Mouse (Mus musculus): ENCODE data around the gene Ezh1. TPM values are rescaled to one million over a fixed set of nuclear protein-coding genes. Genes with fewer than 3 reads are reported as not detected.

Ezh1 gene
- polyA plus RNA-seq, 1 experiment from 2014 or later: 26.1 TPM

DNA sequence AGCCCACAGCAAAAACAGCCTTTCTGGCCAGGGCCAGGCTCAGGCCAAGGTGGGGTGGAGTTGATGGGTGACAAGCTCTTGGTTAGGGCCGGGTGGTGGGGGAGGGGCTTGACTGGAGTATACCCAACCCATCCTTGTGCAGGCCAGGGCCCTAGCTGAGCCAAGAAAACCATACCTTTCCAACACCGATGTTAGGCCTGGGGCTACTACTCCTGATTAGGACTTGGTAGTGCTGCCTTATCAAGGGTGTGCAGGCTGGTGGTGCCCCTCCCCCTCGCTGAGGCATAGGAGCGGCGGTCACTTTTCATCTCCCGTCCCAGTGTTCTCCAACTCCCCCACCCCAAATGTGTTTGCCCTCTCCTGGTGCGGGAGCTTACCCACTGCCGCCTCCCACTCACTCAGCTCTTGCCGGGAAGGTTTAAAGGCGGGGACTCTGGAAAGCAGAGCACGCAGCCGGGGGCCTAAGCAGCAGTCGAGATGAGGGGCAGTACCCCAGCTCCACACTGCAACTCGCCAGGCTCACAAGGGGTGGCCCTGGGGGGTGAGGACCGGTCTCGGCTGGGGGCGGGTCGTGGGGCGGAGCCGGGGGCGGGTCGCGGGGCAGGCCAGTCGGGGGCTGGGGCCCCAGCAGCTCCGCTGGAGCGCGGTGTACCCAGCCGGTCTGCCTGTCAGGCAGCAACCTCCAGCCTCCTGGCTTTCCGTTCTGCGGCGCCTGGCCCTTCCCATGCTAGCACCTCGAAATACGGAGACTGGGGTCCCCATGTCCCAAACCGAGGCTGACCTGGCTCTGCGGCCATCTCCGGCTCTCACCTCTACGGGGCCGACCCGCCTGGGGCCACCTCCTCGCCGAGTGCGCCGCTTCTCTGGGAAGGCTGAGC lies 33.9 kb upstream of the Ezh1 start, which contains the start of gene Wnk4:
Gene Wnk4 (plus strand): TSS at position 620 of the 878 bp plus-strand sequence.
- H3K4me3 ChIP-seq (replicated peaks): peak within 1 kb of the TSS; percentile 49
- WGBS: under 1% methylated on average over 43 of the region's 43 CpGs
- H3K27me3 ChIP-seq (replicated peaks): peaks cover 38% of the 10 kb centered on the region
- H3K9me3 ChIP-seq (replicated peaks): no peaks in the 10 kb centered on the region
- peaks cover 47% of the 10 kb centered on the region for H3K4me1 ChIP-seq
- ATAC-seq (ENCODE audit: low FRiP score): peak; percentile 56
- H3K9ac ChIP-seq (replicated peaks): peak within 1 kb of the TSS; percentile 75
- peaks cover 21% of the 10 kb centered on the region for H3K36me3 ChIP-seq
- peak within 1 kb of the TSS; percentile 93 for H3K4me2 ChIP-seq
- H3K27ac ChIP-seq (replicated peaks): peak within 1 kb of the TSS; percentile 34

DNA sequence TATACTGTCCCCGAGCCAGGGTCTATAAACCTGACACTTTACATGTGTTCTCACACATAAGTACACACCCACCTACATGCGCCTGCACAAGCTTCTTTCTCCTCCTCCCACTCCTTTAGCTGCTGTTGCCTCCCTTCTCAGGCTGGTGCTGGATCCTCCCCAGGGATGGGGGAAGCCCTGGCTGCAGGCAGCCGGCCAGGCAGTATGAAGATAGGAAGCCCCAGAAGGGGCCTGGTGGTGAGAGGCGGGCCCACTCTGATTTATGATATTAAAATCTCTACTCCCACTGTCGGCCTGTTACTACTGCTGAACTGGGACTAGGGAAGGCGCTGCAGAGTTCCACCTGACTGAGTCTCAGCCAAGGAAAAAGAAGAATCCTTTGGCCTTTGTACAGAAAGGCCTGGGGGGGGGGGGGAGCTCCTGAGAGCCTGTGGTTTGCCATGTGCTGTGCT lies 33.0 kb upstream of the Ezh1 start:
- no peak for ATAC-seq (ENCODE audit: low FRiP score)
- Histone ChIP-seq H3K9ac (replicated peaks) (no peak overlapping the region), H3K4me1 (peaks cover 46% of the 10 kb centered on the region), H3K27me3 (replicated peaks) (peaks cover 31% of the 10 kb centered on the region), H3K27ac (replicated peaks) (peak overlapping the region; percentile 34; the same call in 1 of the 2 replicates), H3K4me2 (peak overlapping the region; percentile 93), H3K36me3 (peaks cover 21% of the 10 kb centered on the region), H3K9me3 (replicated peaks) (no peaks in the 10 kb centered on the region), H3K4me3 (replicated peaks) (no peak overlapping the region)
- 23% methylated on average over 6 of the region's 6 CpGs for WGBS

DNA sequence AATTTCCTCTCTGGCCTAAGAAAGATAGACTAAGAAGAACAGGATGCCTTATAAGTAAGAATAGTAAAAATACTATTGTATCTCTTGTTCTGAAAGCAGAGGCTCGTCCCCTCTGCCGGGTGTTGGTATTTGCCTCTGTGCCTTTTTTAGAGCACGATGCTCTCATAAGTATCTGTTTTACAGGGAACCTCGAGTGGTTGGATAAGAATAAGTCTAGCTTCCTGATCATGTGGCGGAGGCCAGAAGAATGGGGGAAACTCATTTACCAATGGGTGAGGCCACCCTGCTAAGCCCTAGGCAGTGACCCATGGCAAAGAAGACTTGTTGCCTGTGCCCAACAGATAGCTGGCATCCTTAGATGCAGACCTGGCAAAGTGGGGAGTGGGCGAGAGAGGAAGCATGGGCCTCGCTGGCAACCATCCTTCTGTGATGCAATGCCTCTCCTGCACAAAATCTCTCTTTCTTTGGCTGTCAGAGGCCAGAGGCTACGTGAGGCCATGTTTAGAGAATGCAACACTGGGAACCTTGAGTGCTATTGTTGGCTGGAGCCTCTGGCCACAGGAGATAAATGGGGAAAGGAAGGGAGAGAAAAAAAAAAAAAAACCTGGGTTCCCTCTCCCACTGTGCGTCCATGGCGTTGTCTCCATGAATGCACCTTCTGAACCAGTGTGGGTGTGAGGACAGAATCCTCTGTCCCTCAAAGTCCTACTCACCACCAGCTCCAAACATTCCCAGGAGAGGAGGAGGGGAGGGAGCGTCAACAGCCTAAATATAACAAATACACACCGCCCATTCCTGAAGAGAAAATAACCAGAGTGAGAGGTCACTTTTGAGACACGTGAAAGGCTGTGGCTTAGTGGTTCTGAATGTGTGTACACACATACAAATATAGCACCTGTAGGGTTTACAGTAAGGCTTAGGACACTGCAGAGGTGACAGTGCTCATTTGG lies 29.8 kb upstream of the Ezh1 start:
- Histone ChIP-seq H3K4me2 (no peak overlapping the region), H3K27ac (replicated peaks) (no peak overlapping the region), H3K4me1 (peaks cover 40% of the 10 kb centered on the region), H3K36me3 (peaks cover 21% of the 10 kb centered on the region), H3K9ac (replicated peaks) (no peak overlapping the region), H3K9me3 (replicated peaks) (no peaks in the 10 kb centered on the region), H3K4me3 (replicated peaks) (no peak overlapping the region), H3K27me3 (replicated peaks) (peaks cover 11% of the 10 kb centered on the region)
- WGBS: 92% methylated on average over 13 of the region's 13 CpGs
- ATAC-seq (ENCODE audit: low FRiP score): no peak

DNA sequence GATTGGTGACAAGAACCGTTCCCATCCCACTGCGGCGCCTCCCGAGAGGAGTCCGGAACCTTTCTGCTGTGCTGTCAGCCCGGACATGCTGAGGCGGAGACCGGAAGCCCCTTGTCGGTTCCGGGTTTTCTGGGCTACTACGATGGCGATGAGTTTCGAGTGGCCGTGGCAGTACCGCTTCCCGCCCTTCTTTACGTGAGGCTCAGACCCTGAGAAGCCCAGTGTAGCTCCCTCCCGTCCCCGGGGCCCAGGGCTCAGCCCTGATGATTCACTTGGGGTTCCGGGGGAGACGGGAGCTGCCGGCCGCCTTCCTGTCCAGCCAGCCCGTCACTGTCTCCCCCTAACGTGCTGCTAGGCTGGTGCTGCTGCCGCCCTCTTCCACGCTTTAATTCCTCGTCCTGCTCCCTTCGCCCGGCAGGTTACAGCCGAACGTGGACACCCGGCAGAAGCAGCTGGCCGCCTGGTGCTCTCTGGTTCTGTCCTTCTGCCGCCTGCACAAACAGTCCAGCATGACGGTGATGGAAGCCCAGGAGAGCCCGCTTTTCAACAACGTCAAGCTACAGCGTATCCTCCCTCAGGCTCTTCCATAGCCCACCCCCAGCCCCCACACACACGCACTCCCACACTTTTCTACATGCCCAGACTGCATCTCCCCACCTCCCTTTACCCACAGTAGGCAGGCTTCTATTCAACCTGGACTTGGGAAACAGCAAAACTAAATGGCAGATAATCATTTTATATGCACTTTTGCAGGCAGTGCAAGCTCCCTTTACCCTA lies 27.5 kb upstream of the Ezh1 start, which contains the start of gene Vps25:
Gene Vps25 (plus strand): TSS at position 95 of the 777 bp plus-strand sequence.
- Histone ChIP-seq H3K36me3 (peaks cover 16% of the 10 kb centered on the region), H3K9me3 (replicated peaks) (no peaks in the 10 kb centered on the region), H3K4me3 (replicated peaks) (peak within 1 kb of the TSS; percentile 94), H3K27me3 (replicated peaks) (peaks cover 5% of the 10 kb centered on the region; the same call in 1 of the 2 replicates), H3K4me2 (peak within 1 kb of the TSS; percentile 96), H3K9ac (replicated peaks) (peak within 1 kb of the TSS; percentile 98), H3K4me1 (peaks cover 19% of the 10 kb centered on the region), H3K27ac (replicated peaks) (peak within 1 kb of the TSS; percentile 93)
- 0% methylated on average over 38 of the region's 40 CpGs for WGBS
- ATAC-seq (ENCODE audit: low FRiP score): peak; percentile 85

DNA sequence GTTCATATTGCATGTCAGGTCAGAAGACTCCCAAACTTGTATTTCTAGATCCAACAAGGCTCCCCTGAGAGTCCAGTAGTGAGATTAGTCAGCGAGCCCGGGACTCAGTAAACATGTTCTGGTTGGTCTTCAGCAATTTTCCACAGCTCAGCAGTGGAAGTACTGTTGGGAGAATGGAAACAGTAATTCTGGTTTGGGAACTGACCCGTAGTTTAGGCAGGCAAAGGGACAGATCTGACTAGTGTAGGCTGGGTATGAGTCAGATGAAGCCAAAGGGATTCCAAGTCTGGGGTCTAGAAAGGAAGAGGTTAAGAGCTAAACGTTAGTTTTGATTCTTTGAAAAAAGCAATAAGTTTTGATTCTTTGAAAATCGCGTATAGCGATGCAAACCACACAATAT lies 26.7 kb upstream of the Ezh1 start:
- Histone ChIP-seq H3K9me3 (replicated peaks) (no peaks in the 10 kb centered on the region), H3K9ac (replicated peaks) (peak overlapping the region; percentile 98), H3K4me2 (peak overlapping the region; percentile 96), H3K27ac (replicated peaks) (peak overlapping the region; percentile 93), H3K27me3 (replicated peaks) (peaks cover 6% of the 10 kb centered on the region), H3K36me3 (peaks cover 10% of the 10 kb centered on the region), H3K4me3 (replicated peaks) (peak overlapping the region; percentile 94), H3K4me1 (peaks cover 19% of the 10 kb centered on the region)
- WGBS: 14% methylated on average over 7 of the region's 7 CpGs
- ATAC-seq (ENCODE audit: low FRiP score): no peak

DNA sequence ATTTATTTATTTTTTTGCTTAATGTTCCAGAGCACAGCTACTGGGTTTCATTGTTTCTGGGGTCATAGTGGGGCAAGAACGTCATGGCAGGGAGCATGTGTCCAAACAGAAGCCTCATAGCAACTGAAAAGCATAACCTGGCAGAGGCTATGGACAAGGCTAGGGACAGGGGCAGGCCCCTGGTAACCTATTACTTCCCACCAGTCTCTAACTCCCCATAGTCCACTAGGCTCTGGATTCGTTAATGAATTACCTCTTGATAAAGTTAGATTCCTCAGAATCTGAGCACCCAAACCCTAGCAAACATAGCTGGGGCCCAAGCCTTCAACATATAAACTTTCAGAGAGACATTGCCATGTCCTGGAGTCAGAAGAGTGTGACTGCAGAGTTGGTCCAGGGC lies 24.8 kb upstream of the Ezh1 start:
- no peak overlapping the region for H3K9ac ChIP-seq (replicated peaks)
- no peak overlapping the region for H3K4me3 ChIP-seq (replicated peaks)
- H3K9me3 ChIP-seq (replicated peaks): no peaks in the 10 kb centered on the region
- WGBS: 74% methylated on average over 2 of the region's 2 CpGs
- H3K36me3 ChIP-seq: peaks cover 2% of the 10 kb centered on the region; the same call in 1 of the 2 replicates
- ATAC-seq (ENCODE audit: low FRiP score): no peak
- peaks cover 17% of the 10 kb centered on the region for H3K27me3 ChIP-seq (replicated peaks)
- no peak overlapping the region for H3K4me2 ChIP-seq
- H3K4me1 ChIP-seq: peaks cover 29% of the 10 kb centered on the region
- H3K27ac ChIP-seq (replicated peaks): no peak overlapping the region

DNA sequence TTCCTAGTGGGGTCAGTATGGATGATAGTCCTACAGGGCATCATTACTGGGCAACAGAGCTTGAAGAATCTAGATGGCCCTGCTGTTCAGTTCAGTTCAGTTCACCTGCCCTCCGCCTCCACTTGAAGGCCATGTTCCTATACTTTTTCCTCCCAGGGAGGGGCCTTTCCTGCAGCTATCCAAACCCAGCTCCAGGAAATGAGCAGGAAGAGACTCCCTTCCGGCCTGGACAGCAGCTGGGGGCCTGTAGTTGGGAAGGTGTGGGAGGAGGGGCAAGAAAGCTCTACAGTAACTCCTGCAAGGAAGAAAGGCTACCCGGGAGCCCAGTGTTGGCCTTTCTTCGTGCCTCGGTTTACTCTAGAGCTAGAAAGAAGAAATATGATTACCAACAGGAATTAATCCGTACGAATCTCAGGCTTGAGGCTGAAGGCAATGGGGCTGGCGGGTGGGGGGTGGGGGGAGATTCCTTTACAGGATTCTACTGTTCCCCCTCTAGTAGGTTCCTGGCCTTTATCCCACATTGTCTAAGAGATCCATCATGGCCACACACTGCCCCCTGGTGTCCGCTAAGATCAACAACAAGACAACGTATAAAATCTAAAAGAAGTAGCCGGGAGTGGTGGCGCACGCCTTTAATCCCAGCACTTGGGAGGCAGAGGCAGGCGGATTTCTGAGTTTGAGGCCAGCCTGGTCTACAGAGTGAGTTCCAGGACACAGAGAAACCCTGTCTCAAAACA lies 22.2 kb upstream of the Ezh1 start:
- Histone ChIP-seq H3K4me1 (peaks cover 26% of the 10 kb centered on the region), H3K27me3 (replicated peaks) (peaks cover 41% of the 10 kb centered on the region), H3K36me3 (no peaks in the 10 kb centered on the region), H3K9ac (replicated peaks) (no peak overlapping the region), H3K27ac (replicated peaks) (no peak overlapping the region), H3K4me2 (peak overlapping the region; percentile 92; the same call in 1 of the 2 replicates), H3K9me3 (replicated peaks) (no peaks in the 10 kb centered on the region), H3K4me3 (replicated peaks) (0 out of 2 replicates have a peak overlapping the region, but pooled peaks have one; percentile 54)
- WGBS: 37% methylated on average over 14 of the region's 14 CpGs
- ATAC-seq (ENCODE audit: low FRiP score): no peak

DNA sequence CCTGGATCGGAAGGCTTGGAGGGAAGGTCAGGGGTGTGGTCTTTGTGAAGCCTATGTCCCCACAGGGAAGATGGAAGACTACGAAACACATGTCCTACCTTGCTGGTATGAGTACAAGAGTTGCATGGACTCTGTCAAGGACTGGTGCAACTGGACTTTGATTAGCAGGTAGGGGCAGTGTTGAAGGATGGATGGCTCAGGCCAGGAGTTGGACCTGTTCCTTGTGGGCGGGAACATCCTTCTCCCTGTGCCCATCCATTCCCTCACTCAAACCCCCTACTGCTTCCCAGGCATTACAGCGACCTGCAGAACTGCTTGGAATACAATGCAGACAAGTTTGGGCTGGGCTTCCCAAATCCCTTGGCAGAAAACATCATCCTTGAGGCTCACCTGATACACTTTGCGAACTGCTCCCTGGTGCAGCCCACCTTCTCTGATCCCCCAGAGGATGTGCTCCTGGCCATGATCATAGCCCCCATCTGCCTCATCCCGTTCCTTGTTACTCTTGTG lies 21.3 kb upstream of the Ezh1 start:
- Histone ChIP-seq H3K36me3 (no peaks in the 10 kb centered on the region), H3K27me3 (replicated peaks) (peaks cover 41% of the 10 kb centered on the region), H3K27ac (replicated peaks) (peak overlapping the region; percentile 42; the same call in 1 of the 2 replicates), H3K4me3 (replicated peaks) (peak overlapping the region; percentile 54), H3K9me3 (replicated peaks) (no peaks in the 10 kb centered on the region), H3K9ac (replicated peaks) (no peak overlapping the region), H3K4me2 (peak overlapping the region; percentile 92), H3K4me1 (peaks cover 20% of the 10 kb centered on the region)
- 82% methylated on average over 6 of the region's 6 CpGs for WGBS
- no peak for ATAC-seq (ENCODE audit: low FRiP score)

DNA sequence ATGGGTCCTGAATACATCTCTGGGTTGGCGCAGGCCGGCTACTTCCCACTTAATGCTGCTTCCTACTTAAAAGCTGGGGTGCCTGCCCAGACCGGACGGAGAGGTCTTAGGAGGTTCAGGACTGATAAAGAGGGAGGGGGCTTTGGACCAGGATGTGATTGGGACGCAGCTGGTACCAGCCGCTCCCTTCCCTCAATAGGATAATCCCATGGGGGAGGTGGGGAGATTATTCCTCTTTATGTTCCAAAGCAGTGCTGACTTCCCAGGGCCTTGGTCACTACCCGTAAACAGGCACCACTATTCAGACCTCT lies 20.4 kb upstream of the Ezh1 start:
- Histone ChIP-seq H3K36me3 (no peaks in the 10 kb centered on the region), H3K27me3 (replicated peaks) (peaks cover 41% of the 10 kb centered on the region), H3K4me3 (replicated peaks) (peak overlapping the region; percentile 54), H3K27ac (replicated peaks) (peak overlapping the region; percentile 42), H3K4me2 (peak overlapping the region; percentile 92), H3K9me3 (replicated peaks) (no peaks in the 10 kb centered on the region), H3K9ac (replicated peaks) (peak overlapping the region; percentile 66), H3K4me1 (peaks cover 16% of the 10 kb centered on the region)
- WGBS: 7% methylated on average over 7 of the region's 7 CpGs
- peak; percentile 24; the same call in 1 of the 2 replicates for ATAC-seq (ENCODE audit: low FRiP score)

All from neural tube, embryonic 15.5 days (tissue).